Mouse (Mus musculus): ENCODE results near the gene Selenon. TPM values are rescaled to one million over a fixed set of nuclear protein-coding genes. Genes with fewer than 3 reads are reported as not detected.
A peak's percentile ranks its signal among the peaks of the same experiment; 100 is the strongest.

Gene Selenon
- total and polyA plus RNA-seq, 2 experiments from 2014 or later: 13.4 to 17.9 TPM

- Histone ChIP-seq H3K27me3 (ENCODE audit: insufficient read depth, low read length) (no peaks in the 10 kb centered on the region), H3K9ac (no peak overlapping the region), H3K4me3 (ENCODE audit: low read depth, low read length) (no peak overlapping the region), H3K4me1 (ENCODE audit: insufficient read depth) (no peaks in the 10 kb centered on the region), H3K27ac (ENCODE audit: low read depth, low read length) (no peak overlapping the region), H3K9me3 (ENCODE audit: low read length) (no peaks in the 10 kb centered on the region), H3K4me2 (ENCODE audit: low read depth) (no peak overlapping the region), H3K36me3 (ENCODE audit: insufficient read depth) (0 out of 2 replicates have a peak, but pooled peaks cover 6% of the 10 kb centered on the region)
- peak; percentile 77 for ATAC-seq
- WGBS: 18% methylated on average over 19 of the region's 19 CpGs
- TF ChIP-seq CTCF (IDR thresholded peaks at IDR 0.05; ENCODE audit: low read depth): no peak
- peak; percentile 71 for DNase-seq
These were observed 15.6 kb upstream of the Selenon start for GRCm38 (mm10) chr4:134567377-134568226.

GRCm38 (mm10) chr4:134564093-134564492 lies 12.1 kb upstream of the Selenon start:
- H3K27ac ChIP-seq (ENCODE audit: low read depth, low read length): no peak overlapping the region
- H3K9me3 ChIP-seq (ENCODE audit: low read length): no peaks in the 10 kb centered on the region
- DNase-seq (no peak), ATAC-seq (no peak)
- no peak overlapping the region for H3K4me3 ChIP-seq (ENCODE audit: low read depth, low read length)
- no peaks in the 10 kb centered on the region for H3K27me3 ChIP-seq (ENCODE audit: insufficient read depth, low read length)
- no peak overlapping the region for H3K9ac ChIP-seq
- 84% methylated on average over 6 of the region's 6 CpGs for WGBS
- no peak for TF ChIP-seq CTCF (IDR thresholded peaks at IDR 0.05; ENCODE audit: low read depth)
- 0 out of 2 replicates have a peak, but pooled peaks cover 6% of the 10 kb centered on the region for H3K36me3 ChIP-seq (ENCODE audit: insufficient read depth)
- no peak overlapping the region for H3K4me2 ChIP-seq (ENCODE audit: low read depth)
- no peaks in the 10 kb centered on the region for H3K4me1 ChIP-seq (ENCODE audit: insufficient read depth)

- Histone ChIP-seq H3K4me2 (ENCODE audit: low read depth) (no peak overlapping the region), H3K36me3 (ENCODE audit: insufficient read depth) (0 out of 2 replicates have a peak, but pooled peaks cover 6% of the 10 kb centered on the region), H3K27ac (ENCODE audit: low read depth, low read length) (no peak overlapping the region), H3K9ac (no peak overlapping the region), H3K4me3 (ENCODE audit: low read depth, low read length) (no peak overlapping the region), H3K9me3 (ENCODE audit: low read length) (no peaks in the 10 kb centered on the region), H3K27me3 (ENCODE audit: insufficient read depth, low read length) (no peaks in the 10 kb centered on the region), H3K4me1 (ENCODE audit: insufficient read depth) (no peaks in the 10 kb centered on the region)
- 89% methylated on average over 16 of the region's 16 CpGs for WGBS
- no peak for TF ChIP-seq CTCF (IDR thresholded peaks at IDR 0.05; ENCODE audit: low read depth)
- DNase-seq: no peak
- no peak for ATAC-seq
These were observed 11.7 kb upstream of the Selenon start for GRCm38 (mm10) chr4:134563624-134564023.

- Histone ChIP-seq H3K9ac (no peak overlapping the region), H3K4me3 (ENCODE audit: low read depth, low read length) (no peak overlapping the region)
- TF ChIP-seq CTCF (IDR thresholded peaks at IDR 0.05; ENCODE audit: low read depth): no peak
These were observed 10.0 kb upstream of the Selenon start for GRCm38 (mm10) chr4:134562014-134562413.

GRCm38 (mm10) chr4:134560699-134561098 lies 8.7 kb upstream of the Selenon start:
- 0 out of 2 replicates have a peak, but pooled peaks cover 6% of the 10 kb centered on the region for H3K36me3 ChIP-seq (ENCODE audit: insufficient read depth)
- TF ChIP-seq CTCF (IDR thresholded peaks at IDR 0.05; ENCODE audit: low read depth): no peak
- H3K4me3 ChIP-seq (ENCODE audit: low read depth, low read length): no peak overlapping the region
- no peak for DNase-seq
- WGBS: 84% methylated on average over 8 of the region's 8 CpGs
- H3K4me1 ChIP-seq (ENCODE audit: insufficient read depth): no peaks in the 10 kb centered on the region
- no peaks in the 10 kb centered on the region for H3K27me3 ChIP-seq (ENCODE audit: insufficient read depth, low read length)
- no peaks in the 10 kb centered on the region for H3K9me3 ChIP-seq (ENCODE audit: low read length)
- H3K4me2 ChIP-seq (ENCODE audit: low read depth): no peak overlapping the region
- no peak for ATAC-seq
- H3K9ac ChIP-seq: no peak overlapping the region
- no peak overlapping the region for H3K27ac ChIP-seq (ENCODE audit: low read depth, low read length)

More at GRCm38 (mm10) chr4:134562014-134562413, 10.0 kb upstream of the Selenon start:
- H3K36me3 ChIP-seq (ENCODE audit: insufficient read depth): 0 out of 2 replicates have a peak, but pooled peaks cover 6% of the 10 kb centered on the region
- no peak for DNase-seq
- 76% methylated on average over 2 of the region's 2 CpGs for WGBS
- H3K4me1 ChIP-seq (ENCODE audit: insufficient read depth): no peaks in the 10 kb centered on the region
- H3K27ac ChIP-seq (ENCODE audit: low read depth, low read length): no peak overlapping the region
- H3K27me3 ChIP-seq (ENCODE audit: insufficient read depth, low read length): no peaks in the 10 kb centered on the region
- H3K9me3 ChIP-seq (ENCODE audit: low read length): no peaks in the 10 kb centered on the region
- ATAC-seq: no peak
- H3K4me2 ChIP-seq (ENCODE audit: low read depth): no peak overlapping the region

- no peaks in the 10 kb centered on the region for H3K4me1 ChIP-seq (ENCODE audit: insufficient read depth)
- DNase-seq (no peak), ATAC-seq (no peak)
- WGBS: 83% methylated on average over 7 of the region's 7 CpGs
- H3K4me3 ChIP-seq (ENCODE audit: low read depth, low read length): no peak overlapping the region
- no peak overlapping the region for H3K4me2 ChIP-seq (ENCODE audit: low read depth)
- no peaks in the 10 kb centered on the region for H3K27me3 ChIP-seq (ENCODE audit: insufficient read depth, low read length)
- no peak overlapping the region for H3K27ac ChIP-seq (ENCODE audit: low read depth, low read length)
- no peak for TF ChIP-seq CTCF (IDR thresholded peaks at IDR 0.05; ENCODE audit: low read depth)
- H3K9me3 ChIP-seq (ENCODE audit: low read length): no peaks in the 10 kb centered on the region
- H3K36me3 ChIP-seq (ENCODE audit: insufficient read depth): 0 out of 2 replicates have a peak, but pooled peaks cover 3% of the 10 kb centered on the region
- no peak overlapping the region for H3K9ac ChIP-seq
These were observed 7.2 kb upstream of the Selenon start for GRCm38 (mm10) chr4:134559154-134559553.

GRCm38 (mm10) chr4:134558570-134559113 lies 6.7 kb upstream of the Selenon start:
- no peak for TF ChIP-seq CTCF (IDR thresholded peaks at IDR 0.05; ENCODE audit: low read depth)
- DNase-seq (no peak), ATAC-seq (no peak)
- 56% methylated on average over 9 of the region's 9 CpGs for WGBS
- no peak overlapping the region for H3K4me3 ChIP-seq (ENCODE audit: low read depth, low read length)
- no peak overlapping the region for H3K27ac ChIP-seq (ENCODE audit: low read depth, low read length)
- H3K4me2 ChIP-seq (ENCODE audit: low read depth): no peak overlapping the region
- peak overlapping the region; percentile 19; the same call in 1 of the 2 replicates for H3K9ac ChIP-seq
- no peaks in the 10 kb centered on the region for H3K4me1 ChIP-seq (ENCODE audit: insufficient read depth)
- H3K9me3 ChIP-seq (ENCODE audit: low read length): no peaks in the 10 kb centered on the region
- H3K27me3 ChIP-seq (ENCODE audit: insufficient read depth, low read length): no peaks in the 10 kb centered on the region
- H3K36me3 ChIP-seq (ENCODE audit: insufficient read depth): no peaks in the 10 kb centered on the region

All from forebrain, postnatal 0 days (tissue).